Mouse (Mus musculus): ENCODE measurements around the gene Them7. TPM values are rescaled to one million over a fixed set of nuclear protein-coding genes. Genes with fewer than 3 reads are reported as not detected.
A peak's percentile ranks its signal among the peaks of the same experiment; 100 is the strongest.

Them7 gene
- polyA plus RNA-seq, 1 experiment from 2014 or later = 0.98 TPM

DNA sequence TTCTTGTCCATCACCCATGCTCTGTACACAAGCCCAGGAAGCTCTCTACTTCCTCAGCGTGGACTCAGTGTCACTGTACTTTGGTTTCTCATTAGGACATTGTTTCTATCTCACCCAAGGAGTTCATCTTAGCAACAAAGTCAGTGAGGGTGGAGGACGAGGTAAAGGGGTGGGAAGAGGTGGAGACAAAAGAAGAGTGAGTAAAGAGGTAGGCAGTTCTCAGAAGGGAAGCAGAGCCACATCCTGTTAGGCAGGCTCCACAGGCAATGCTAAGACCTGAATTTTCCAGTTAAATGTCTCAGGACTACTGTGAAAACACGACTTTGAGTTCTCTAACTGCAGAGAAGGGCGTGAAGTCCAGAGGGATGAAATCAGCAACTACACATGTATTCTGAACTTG lies 162.3 kb downstream of the Them7 start:
- Histone ChIP-seq H3K36me3 (ENCODE audit: control insufficient read depth, insufficient read depth) (peaks cover 32% of the 10 kb centered on the region), H3K4me2 (ENCODE audit: low read depth, low read length) (no peak overlapping the region), H3K4me3 (ENCODE audit: low read length) (no peak overlapping the region), H3K9me3 (replicated peaks; ENCODE audit: control insufficient read depth, low read length) (no peaks in the 10 kb centered on the region), H3K27me3 (ENCODE audit: control insufficient read depth, insufficient read depth, low read length) (no peaks in the 10 kb centered on the region), H3K4me1 (ENCODE audit: control insufficient read depth, insufficient read depth, low read length) (no peaks in the 10 kb centered on the region), H3K9ac (ENCODE audit: low read length) (no peak overlapping the region), H3K27ac (ENCODE audit: low read length) (no peak overlapping the region)
- WGBS = 84% methylated on average over 4 of the region's 4 CpGs
- no peak for ATAC-seq (replicated peaks; ENCODE audit: extremely low read depth, insufficient read depth, low FRiP score)

DNA sequence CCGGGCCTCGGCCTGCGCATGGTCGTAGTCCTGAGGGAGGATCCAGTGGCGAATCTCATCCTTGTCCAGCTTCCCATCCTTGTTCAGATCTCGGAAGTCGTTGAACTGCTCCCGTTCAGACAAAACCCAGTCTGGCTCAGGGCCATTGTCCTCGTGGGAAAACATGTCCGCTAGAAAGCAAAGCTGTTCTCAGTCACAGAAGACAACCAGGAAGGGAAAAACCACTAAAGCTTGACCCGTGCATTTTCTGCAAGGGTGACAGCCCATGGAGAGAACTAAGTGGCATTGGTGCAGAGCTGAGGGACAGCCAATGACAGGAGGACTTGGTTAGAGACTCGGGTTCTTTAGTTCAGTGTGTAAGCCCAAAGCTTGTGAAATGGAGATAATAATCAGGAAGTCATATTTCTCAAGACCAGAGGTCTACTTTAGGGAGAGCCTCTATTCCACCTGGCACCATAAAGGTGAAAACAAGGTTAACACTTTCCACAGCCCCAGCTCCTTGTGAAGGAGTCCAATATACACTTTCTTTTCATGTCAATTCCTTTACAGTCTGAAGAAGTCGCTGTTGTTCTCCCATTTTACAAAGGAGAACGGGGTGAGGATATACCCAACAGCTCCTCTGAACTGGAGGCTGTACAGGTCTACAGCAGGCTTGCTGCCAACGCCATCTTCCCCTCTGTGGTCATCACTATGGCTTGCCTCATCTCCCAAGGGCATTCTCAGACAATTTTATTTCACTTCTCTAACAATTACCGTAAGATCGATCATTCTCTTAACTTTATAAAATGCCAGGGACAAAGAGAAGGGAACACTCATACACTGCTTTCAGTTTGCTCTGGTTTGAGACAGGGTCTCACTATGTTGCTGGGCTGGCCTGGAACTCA lies 165.1 kb downstream of the Them7 start:
- peaks cover 6% of the 10 kb centered on the region; the same call in 1 of the 2 replicates for H3K4me1 ChIP-seq (ENCODE audit: control insufficient read depth, insufficient read depth, low read length)
- no peaks in the 10 kb centered on the region for H3K9me3 ChIP-seq (replicated peaks; ENCODE audit: control insufficient read depth, low read length)
- H3K9ac ChIP-seq (ENCODE audit: low read length) = no peak overlapping the region
- H3K4me2 ChIP-seq (ENCODE audit: low read depth, low read length) = no peak overlapping the region
- ATAC-seq (replicated peaks; ENCODE audit: extremely low read depth, insufficient read depth, low FRiP score) = no peak
- no peak overlapping the region for H3K4me3 ChIP-seq (ENCODE audit: low read length)
- no peaks in the 10 kb centered on the region for H3K27me3 ChIP-seq (ENCODE audit: control insufficient read depth, insufficient read depth, low read length)
- 79% methylated on average over 17 of the region's 17 CpGs for WGBS
- peaks cover 44% of the 10 kb centered on the region for H3K36me3 ChIP-seq (ENCODE audit: control insufficient read depth, insufficient read depth)
- no peak overlapping the region for H3K27ac ChIP-seq (ENCODE audit: low read length)

DNA sequence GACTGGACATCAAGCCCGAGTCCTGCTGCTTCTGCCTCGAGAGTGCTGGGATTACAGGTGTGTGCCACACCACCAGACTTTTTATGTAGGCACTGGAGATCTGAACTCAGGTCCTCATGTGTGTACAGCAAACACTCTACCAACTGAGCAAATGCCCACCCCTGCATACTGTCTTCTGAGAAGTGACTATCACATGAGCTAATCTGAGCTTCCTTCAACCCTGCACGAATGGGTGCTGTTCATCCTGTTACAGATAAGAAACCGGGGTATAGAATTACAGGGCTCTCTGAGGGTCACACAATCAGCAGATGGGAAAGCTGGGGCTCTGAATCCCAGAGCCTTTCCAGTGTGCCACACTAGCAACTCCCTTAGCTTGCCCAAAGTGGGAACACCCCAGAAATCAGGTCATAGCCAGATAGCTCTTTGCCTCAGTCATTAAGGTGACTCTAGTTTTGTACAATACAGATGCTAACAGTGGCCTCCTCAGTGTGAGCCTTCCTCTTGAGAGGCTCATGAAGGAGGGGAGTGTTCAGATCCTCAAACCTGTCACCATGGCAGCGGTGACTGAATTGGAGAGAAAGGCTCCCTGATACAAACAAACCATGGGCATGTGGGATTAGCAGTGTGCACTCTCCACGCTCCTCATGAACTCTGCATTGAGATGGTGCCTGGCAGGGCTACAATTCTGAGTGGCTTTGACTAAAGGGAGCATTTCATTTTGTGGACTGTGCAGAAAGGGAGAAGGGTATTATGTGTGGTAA lies 166.7 kb downstream of the Them7 start:
- no peaks in the 10 kb centered on the region for H3K9me3 ChIP-seq (replicated peaks; ENCODE audit: control insufficient read depth, low read length)
- 58% methylated on average over 6 of the region's 6 CpGs for WGBS
- H3K9ac ChIP-seq (ENCODE audit: low read length) = no peak overlapping the region
- peaks cover 44% of the 10 kb centered on the region for H3K36me3 ChIP-seq (ENCODE audit: control insufficient read depth, insufficient read depth)
- no peaks in the 10 kb centered on the region for H3K27me3 ChIP-seq (ENCODE audit: control insufficient read depth, insufficient read depth, low read length)
- H3K27ac ChIP-seq (ENCODE audit: low read length) = no peak overlapping the region
- no peak overlapping the region for H3K4me2 ChIP-seq (ENCODE audit: low read depth, low read length)
- no peak for ATAC-seq (replicated peaks; ENCODE audit: extremely low read depth, insufficient read depth, low FRiP score)
- no peak overlapping the region for H3K4me3 ChIP-seq (ENCODE audit: low read length)
- H3K4me1 ChIP-seq (ENCODE audit: control insufficient read depth, insufficient read depth, low read length) = peaks cover 6% of the 10 kb centered on the region; the same call in 1 of the 2 replicates

DNA sequence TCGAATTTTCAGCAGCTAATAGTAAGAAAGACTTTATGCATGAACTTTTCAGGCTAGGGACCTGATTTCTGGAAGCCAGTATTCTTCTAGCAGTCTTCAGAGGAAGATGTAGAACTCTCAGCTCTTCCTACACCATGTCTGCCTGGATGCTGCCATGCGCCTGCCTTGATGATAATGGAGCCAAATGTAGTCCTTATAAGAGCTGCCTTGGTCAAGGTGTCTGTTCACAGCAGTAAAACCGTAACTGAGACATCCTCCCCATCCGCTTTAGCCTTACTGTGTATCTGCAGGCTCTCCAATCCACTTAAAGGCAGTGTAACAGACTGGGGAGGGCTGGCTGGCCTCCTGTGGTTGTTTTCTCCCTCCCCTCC lies 167.3 kb downstream of the Them7 start:
- ATAC-seq (replicated peaks; ENCODE audit: extremely low read depth, insufficient read depth, low FRiP score) = no peak
- Histone ChIP-seq H3K9me3 (replicated peaks; ENCODE audit: control insufficient read depth, low read length) (no peaks in the 10 kb centered on the region), H3K4me3 (ENCODE audit: low read length) (no peak overlapping the region), H3K27me3 (ENCODE audit: control insufficient read depth, insufficient read depth, low read length) (no peaks in the 10 kb centered on the region), H3K9ac (ENCODE audit: low read length) (no peak overlapping the region), H3K4me2 (ENCODE audit: low read depth, low read length) (no peak overlapping the region), H3K36me3 (ENCODE audit: control insufficient read depth, insufficient read depth) (peaks cover 39% of the 10 kb centered on the region), H3K4me1 (ENCODE audit: control insufficient read depth, insufficient read depth, low read length) (peaks cover 9% of the 10 kb centered on the region; the same call in 1 of the 2 replicates), H3K27ac (ENCODE audit: low read length) (no peak overlapping the region)
- 93% methylated on average over 4 of the region's 4 CpGs for WGBS

DNA sequence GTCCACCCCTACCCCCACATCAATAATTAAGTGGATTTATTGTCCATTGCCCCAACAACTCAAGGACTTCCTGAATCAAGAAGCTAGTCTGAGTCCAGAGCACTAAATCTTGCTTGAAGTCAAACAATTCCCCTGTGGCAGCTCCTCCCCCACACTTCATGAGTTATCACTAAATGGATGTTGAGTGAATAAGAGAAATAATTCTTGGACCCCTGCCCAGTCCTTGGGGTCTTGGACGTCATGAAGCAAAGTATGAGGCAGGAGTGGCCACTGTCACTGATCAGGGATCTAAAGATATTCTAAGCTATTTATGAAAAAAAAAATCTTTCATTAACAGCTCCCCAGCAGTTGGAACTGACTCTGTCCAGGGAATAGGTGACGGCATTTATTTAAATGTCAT lies 168.4 kb downstream of the Them7 start:
- H3K4me3 ChIP-seq (ENCODE audit: low read length) = no peak overlapping the region
- H3K27me3 ChIP-seq (ENCODE audit: control insufficient read depth, insufficient read depth, low read length) = no peaks in the 10 kb centered on the region
- H3K4me2 ChIP-seq (ENCODE audit: low read depth, low read length) = no peak overlapping the region
- ATAC-seq (replicated peaks; ENCODE audit: extremely low read depth, insufficient read depth, low FRiP score) = no peak
- peaks cover 20% of the 10 kb centered on the region for H3K4me1 ChIP-seq (ENCODE audit: control insufficient read depth, insufficient read depth, low read length)
- no peak overlapping the region for H3K9ac ChIP-seq (ENCODE audit: low read length)
- 37% methylated on average over 2 of the region's 2 CpGs for WGBS
- no peak overlapping the region for H3K27ac ChIP-seq (ENCODE audit: low read length)
- peaks cover 30% of the 10 kb centered on the region for H3K36me3 ChIP-seq (ENCODE audit: control insufficient read depth, insufficient read depth)
- H3K9me3 ChIP-seq (replicated peaks; ENCODE audit: control insufficient read depth, low read length) = no peaks in the 10 kb centered on the region

DNA sequence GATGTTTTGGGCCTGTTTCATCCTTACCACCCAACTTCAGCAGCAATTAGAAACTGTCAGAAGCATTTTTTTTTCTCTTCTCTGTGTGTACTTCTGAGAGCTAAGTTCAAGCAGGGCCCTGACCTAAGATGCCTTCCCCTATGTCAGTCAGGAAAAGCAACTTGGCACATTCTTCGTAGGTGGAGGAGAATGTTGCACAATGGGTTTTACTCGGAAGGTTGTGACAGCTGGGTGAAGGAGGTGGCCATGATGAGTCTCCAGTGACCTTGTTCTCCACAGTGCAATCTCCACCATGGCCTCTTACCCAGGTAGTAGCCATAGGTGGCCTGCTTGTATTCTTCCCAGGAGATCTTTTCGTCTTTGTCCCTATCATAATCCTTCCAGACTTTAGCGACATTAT lies 170.3 kb downstream of the Them7 start:
- ATAC-seq (replicated peaks; ENCODE audit: extremely low read depth, insufficient read depth, low FRiP score) = no peak
- no peaks in the 10 kb centered on the region for H3K27me3 ChIP-seq (ENCODE audit: control insufficient read depth, insufficient read depth, low read length)
- H3K9ac ChIP-seq (ENCODE audit: low read length) = no peak overlapping the region
- no peak overlapping the region for H3K4me3 ChIP-seq (ENCODE audit: low read length)
- no peaks in the 10 kb centered on the region for H3K9me3 ChIP-seq (replicated peaks; ENCODE audit: control insufficient read depth, low read length)
- no peak overlapping the region for H3K4me2 ChIP-seq (ENCODE audit: low read depth, low read length)
- H3K4me1 ChIP-seq (ENCODE audit: control insufficient read depth, insufficient read depth, low read length) = peaks cover 28% of the 10 kb centered on the region
- peaks cover 24% of the 10 kb centered on the region for H3K36me3 ChIP-seq (ENCODE audit: control insufficient read depth, insufficient read depth)
- H3K27ac ChIP-seq (ENCODE audit: low read length) = no peak overlapping the region
- WGBS = 70% methylated on average over 4 of the region's 4 CpGs

DNA sequence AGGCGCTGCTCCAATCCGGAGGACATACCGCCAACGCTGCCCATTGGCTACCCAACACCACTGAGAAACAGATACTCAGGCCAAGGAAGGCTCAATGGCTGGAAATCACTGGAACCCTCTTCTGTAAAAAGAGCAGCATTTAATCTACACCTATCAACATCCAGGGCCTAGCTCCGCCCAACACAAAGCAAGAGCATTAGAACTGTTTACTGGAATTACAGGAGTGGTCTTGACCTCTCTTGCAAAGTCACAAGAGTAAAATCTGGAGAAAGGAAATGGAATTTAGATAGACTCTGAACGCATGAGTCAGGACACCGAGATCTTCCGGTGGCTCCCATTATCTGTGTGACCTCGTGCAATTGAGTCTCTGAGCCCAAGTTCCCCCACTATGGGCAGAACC lies 171.9 kb downstream of the Them7 start:
- Histone ChIP-seq H3K9me3 (replicated peaks; ENCODE audit: control insufficient read depth, low read length) (no peaks in the 10 kb centered on the region), H3K9ac (ENCODE audit: low read length) (no peak overlapping the region), H3K36me3 (ENCODE audit: control insufficient read depth, insufficient read depth) (peaks cover 20% of the 10 kb centered on the region), H3K4me1 (ENCODE audit: control insufficient read depth, insufficient read depth, low read length) (peaks cover 33% of the 10 kb centered on the region), H3K4me3 (ENCODE audit: low read length) (no peak overlapping the region), H3K27ac (ENCODE audit: low read length) (no peak overlapping the region), H3K4me2 (ENCODE audit: low read depth, low read length) (no peak overlapping the region), H3K27me3 (ENCODE audit: control insufficient read depth, insufficient read depth, low read length) (no peaks in the 10 kb centered on the region)
- WGBS = 76% methylated on average over 9 of the region's 9 CpGs
- ATAC-seq (replicated peaks; ENCODE audit: extremely low read depth, insufficient read depth, low FRiP score) = no peak

DNA sequence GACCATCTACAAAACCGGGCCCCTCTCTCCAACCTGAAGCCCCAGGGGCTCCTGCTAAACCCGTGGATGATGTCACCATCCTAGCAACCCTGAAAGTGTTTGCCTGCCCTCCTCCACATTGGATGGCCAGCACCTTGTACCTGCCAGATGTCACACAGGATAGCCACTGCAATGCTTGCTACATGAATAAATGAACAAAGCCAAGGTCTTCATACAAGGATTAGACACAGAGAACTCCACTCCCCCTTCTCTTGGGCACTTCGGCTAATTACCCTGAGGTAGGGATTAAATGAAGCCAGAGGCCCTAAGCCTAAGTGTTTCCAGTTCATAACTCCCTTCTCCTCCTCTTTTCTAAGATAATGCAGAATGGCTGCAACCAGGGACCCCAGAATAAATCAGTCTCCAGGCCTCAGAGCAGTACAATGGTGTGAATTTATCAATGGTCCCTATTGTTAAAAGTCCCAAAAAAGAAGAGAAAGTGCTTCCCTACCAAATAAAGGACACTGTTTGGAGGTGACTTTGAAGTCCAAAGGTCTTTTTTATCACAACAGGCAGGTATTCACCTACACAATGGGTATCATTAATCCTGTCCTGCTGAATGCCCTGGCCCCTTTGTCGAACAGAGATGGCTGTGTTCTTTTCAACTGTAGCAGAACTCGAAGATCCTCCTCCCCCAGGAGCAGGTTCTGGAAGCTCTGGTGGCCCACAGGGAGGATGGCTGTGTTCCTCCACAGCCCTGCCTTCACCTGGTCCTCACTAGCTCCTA lies 173.5 kb downstream of the Them7 start:
- Histone ChIP-seq H3K4me2 (ENCODE audit: low read depth, low read length) (peak overlapping the region; percentile 72), H3K4me1 (ENCODE audit: control insufficient read depth, insufficient read depth, low read length) (peaks cover 30% of the 10 kb centered on the region), H3K9me3 (replicated peaks; ENCODE audit: control insufficient read depth, low read length) (no peaks in the 10 kb centered on the region), H3K27ac (ENCODE audit: low read length) (no peak overlapping the region), H3K4me3 (ENCODE audit: low read length) (peak overlapping the region; percentile 90), H3K27me3 (ENCODE audit: control insufficient read depth, insufficient read depth, low read length) (no peaks in the 10 kb centered on the region), H3K36me3 (ENCODE audit: control insufficient read depth, insufficient read depth) (peaks cover 12% of the 10 kb centered on the region), H3K9ac (ENCODE audit: low read length) (peak overlapping the region; percentile 91)
- 37% methylated on average over 5 of the region's 5 CpGs for WGBS
- ATAC-seq (replicated peaks; ENCODE audit: extremely low read depth, insufficient read depth, low FRiP score) = no peak

All from heart, embryonic 16.5 days (tissue).